Mouse (Mus musculus) adrenal gland, adult 8-10 months (tissue): ENCODE results near the gene Asb14. TPM values are rescaled to one million over a fixed set of nuclear protein-coding genes. Genes with fewer than 3 reads are reported as not detected.

Source experiments
- DNase-seq: peaks from one replicate; pipeline ENCODE4 v3.0.0; 2022
- total RNA-seq, 4 experiments: library from RNA; stranded (reverse); gene quantifications; 2 replicates each; pipeline ENCODE4 v1.2.4; 2022

Asb14 gene
- total RNA-seq, 4 experiments from 2014 or later = not detected

DNA sequence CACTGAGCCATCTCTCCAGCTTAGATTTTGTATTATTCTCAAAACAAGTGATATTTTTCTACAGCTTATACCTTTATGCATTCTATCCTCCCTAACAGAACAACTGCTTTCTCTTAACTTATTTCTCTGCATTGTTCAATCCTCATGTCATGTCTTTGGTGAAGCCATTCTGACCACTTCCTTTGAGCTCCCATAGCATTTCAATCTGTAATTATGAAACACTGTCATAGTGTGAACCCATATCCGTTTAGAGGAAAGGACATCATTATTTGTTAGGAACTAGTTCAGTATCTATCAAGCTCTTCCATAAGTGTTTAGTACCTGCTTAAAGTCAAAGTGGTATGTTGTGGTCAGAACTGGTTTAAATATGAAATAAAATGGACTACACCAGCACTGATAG, 66.2 kb downstream of the Asb14 start:
- DNase-seq = no peak

Other genes with a start within 250 kb of the Asb14 start
- gene Pde12, start 224.7 kb upstream of the Asb14 start, total RNA-seq = 10 to 100 TPM in 2 of 4 experiments, 1 to 10 TPM in 2; 9.7 to 11.6 (median 10.4) TPM
- under 1 TPM; 0.06 to 0.21 (median 0.09) TPM for gene Dnah12, start 201.3 kb upstream of the Asb14 start, total RNA-seq
- 10 to 100 TPM; 28.7 to 94.6 (median 58.6) TPM for gene Appl1, start 76.7 kb downstream of the Asb14 start, total RNA-seq
- under 1 TPM in 2 of 4 experiments, not detected in 2; 0.35 to 0.49 TPM for gene Hesx1, start 99.9 kb downstream of the Asb14 start, total RNA-seq
- 1 to 10 TPM; 3.6 to 6.4 (median 5.1) TPM for gene Il17rd, start 144.4 kb downstream of the Asb14 start, total RNA-seq
- 10 to 100 TPM; 44.5 to 54.9 (median 53.3) TPM for gene Arhgef3, start 220.3 kb downstream of the Asb14 start, total RNA-seq